Mouse (Mus musculus) c-Kit-negative CD71-positive TER-119-positive erythroid progenitor cells, embryonic 14.5 days (primary cell): ENCODE results near the gene Krt80.

ENCODE experiments used
- DNase-seq: peaks from one replicate; pipeline ENCODE4 v3.0.0-alpha.2; 2013; ENCODE audit warnings: low read depth, low spot score

Krt80 gene

DNA sequence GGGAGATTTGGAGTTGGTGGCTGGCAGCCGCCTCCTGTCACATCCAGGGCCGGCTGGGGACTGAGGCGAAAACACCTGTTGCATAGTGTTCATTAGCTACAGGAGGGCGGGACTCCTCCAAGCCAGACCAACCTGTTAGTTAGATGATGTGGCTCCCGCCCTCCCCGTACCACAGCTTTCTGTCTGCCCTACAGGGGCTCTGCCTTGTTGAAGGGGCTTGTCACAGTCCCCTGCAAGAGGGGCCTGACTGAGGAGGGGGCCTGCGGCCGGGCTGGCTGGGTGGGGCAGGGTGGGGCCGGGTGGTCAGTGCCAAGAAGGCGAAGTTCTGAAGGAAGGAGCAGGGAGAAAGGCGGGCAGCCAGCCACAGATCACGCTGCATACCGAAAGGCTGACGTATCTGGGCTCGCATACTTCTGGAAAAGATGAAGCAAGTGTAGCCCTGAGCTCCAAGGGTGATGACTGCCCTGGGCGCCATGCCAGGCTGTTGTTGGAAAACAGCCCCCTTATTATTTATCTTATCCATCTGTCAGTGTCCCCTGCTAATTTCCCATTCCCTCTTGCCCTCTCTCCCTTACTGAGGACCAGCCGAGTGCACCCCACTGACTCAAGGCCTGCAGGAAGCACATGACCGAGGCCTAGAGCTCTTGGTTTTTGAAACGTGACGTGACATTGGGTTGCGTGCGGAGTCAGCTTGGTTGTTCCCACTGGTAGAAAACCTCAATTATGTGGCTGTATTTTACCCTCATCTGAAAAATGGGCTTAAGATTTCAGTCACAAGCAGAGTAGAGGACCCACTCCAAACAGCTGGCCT lies at the start of gene Krt80:
Krt80 (minus strand) TSS at position 62 of the 811 bp plus-strand sequence.
- no peak for DNase-seq

GRCm38 (mm10) chr15:101418950-101419349 lies 49.0 kb upstream of the Krt80 start:
- DNase-seq, result no peak

GRCm38 (mm10) chr15:101414807-101415565 lies 45.0 kb upstream of the Krt80 start:
- no peak for DNase-seq

GRCm38 (mm10) chr15:101413916-101414635 lies 44.1 kb upstream of the Krt80 start:
- DNase-seq, result no peak

DNA sequence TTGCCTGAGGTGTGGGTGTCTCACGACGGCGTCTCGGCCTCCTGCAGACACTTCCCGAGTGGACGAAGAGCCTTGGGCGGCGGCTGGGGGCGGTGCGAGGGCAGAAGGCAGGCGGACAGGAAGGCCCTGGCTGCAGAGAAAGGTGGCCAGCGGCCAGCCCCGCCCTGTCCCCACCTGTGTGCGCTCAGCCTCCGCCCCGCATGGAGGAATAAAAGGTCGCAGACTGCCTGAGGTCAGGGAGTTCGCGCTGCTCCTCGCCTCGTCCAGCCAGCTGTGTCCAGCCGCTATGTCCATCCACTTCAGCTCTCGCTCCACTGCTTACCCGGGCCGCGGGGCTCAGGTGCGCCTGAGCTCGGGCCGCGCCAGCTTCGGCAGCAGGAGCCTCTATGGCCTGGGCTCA lies 42.2 kb upstream of the Krt80 start:
- DNase-seq, result no peak

- no peak for DNase-seq
These were observed 40.8 kb upstream of the Krt80 start, which contains the start of gene Krt7 for GRCm38 (mm10) chr15:101410775-101411174. Gene Krt7, plus strand, starts transcription at chr15:101411043.

- DNase-seq, result no peak
These were observed 28.3 kb upstream of the Krt80 start for GRCm38 (mm10) chr15:101398269-101398668.

- no peak for DNase-seq
These were observed 27.7 kb upstream of the Krt80 start for GRCm38 (mm10) chr15:101397683-101398082.

DNA sequence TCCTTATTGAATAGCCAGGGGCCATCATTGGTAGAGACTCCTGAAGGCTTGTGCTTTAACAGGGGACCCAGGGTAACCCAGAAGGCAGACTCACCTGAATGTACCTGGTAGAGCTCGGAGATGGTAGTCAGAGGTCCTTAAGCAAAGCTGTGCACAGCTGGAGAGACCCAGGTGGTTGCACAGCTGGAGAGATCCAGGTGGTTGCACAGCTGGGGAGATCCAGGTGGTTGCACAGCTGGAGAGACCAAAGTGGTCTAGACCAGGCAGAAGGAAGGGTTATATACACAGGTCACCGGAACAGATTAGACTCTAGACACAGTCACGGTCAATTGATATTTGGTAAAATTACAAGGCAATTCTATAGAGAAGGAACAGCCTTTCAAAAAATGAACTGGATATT lies 27.0 kb upstream of the Krt80 start:
- no peak for DNase-seq

DNA sequence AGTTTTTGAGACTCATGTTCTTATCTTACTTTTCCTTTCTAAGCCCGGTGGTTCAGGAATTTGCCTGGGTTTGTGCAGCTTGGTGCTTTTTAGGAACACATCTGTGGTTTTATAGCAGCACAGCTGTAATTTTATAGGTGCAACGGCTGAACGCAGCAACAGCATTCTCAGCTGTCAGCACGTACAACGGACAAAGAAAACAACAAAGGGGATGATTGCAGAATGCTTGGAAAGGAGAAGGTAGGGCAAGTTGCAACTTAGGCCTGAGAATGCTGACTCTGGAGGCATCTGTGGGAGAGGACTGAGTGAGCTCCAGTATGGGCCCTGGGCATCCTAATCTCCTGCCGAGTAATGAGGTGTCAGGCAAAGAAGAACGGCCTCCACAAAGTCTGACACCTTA lies 26.5 kb upstream of the Krt80 start:
- DNase-seq, result no peak

GRCm38 (mm10) chr15:101394908-101395307 lies 24.9 kb upstream of the Krt80 start:
- DNase-seq, result no peak

DNA sequence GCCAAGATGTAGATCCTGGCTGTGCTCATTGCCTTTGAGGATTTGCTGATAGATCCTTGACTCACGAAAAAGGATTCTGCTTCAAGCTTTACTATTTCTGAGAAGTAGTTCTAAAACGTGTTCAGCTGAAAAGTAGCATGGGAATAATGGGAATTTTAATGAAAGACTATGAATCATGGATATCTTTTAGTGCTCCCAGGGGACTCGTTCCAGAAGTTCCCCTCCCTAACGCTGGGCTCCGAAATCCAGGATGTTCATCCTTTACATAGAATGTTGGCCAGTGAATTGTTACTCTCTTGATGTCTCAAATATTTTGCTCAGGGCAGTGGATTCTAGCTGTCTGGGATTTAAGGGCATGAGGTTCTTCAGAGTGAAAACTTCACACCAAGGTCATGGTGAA lies 22.3 kb upstream of the Krt80 start:
- no peak for DNase-seq

GRCm38 (mm10) chr15:101390203-101390602 lies 20.2 kb upstream of the Krt80 start:
- no peak for DNase-seq

DNA sequence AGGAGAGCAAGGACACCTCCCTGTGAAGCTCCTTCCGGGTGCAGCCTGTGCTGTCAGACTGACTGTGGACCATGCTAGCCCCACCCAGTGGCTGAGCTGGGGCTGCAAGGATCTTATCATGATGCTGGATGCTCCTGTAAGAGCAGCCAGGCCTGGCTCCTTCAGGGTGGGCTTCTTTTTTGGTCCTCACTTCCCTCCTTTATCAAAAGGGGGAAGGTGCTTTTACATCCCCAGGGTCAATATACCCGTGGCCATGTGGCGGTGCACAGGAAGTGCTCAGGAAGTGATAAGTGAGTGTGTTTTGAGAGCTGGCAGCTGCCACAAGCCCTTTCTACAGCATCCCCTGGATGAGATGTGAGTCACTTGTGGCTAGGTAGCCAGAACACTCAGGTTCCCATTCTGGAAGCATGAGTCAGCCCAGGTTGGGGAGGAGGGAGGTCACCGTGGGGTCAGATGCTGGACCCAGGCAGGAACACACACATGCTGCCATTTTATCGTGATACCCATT lies 18.1 kb upstream of the Krt80 start:
- DNase-seq, result no peak

DNA sequence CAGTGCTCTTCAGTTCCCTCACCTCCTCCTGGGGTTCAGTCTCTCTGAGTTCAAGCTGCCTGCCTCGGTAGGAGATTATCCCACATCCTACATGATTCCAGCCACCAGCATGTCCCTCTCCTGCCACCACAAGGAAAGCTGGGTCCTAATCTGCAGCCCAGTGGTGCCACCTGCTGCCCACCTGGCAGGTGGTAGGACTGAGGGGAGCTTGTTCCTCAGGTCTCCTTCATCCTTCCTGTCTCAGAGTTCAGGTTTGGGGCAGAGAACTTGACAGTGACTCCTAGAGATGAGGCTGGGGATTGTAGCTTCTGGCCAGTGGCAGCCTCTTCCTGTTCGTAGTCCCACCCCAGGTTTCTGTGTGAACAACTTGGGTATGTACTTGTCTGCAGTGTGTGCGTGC lies 17.2 kb upstream of the Krt80 start:
- no peak for DNase-seq

GRCm38 (mm10) chr15:101385064-101385463 lies 15.1 kb upstream of the Krt80 start:
- DNase-seq, result no peak

GRCm38 (mm10) chr15:101384610-101385009 lies 14.6 kb upstream of the Krt80 start:
- no peak for DNase-seq

GRCm38 (mm10) chr15:101382811-101383210 lies 12.8 kb upstream of the Krt80 start:
- DNase-seq, result no peak

- no peak for DNase-seq
These were observed 11.8 kb upstream of the Krt80 start for GRCm38 (mm10) chr15:101381758-101382157.

DNA sequence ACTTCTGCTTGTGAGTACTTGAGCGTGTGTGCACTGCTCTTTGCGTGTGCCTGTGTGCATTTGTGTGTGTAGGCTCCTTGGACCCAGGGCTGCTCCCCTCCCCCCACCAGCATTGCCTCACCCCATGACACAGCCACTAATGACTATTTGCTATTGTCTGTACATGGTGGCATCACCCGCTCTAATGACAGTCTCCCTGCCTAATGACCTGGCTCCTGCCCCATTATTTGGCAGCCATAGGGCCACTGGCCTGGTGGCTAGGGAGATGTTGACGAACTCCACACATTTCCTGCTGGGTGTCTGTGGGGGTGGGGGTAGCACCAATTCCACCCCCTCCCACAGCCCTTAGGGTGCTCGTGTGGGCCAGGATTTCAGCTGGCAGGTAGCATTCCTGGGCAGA lies 8.7 kb upstream of the Krt80 start:
- DNase-seq, result no peak

DNA sequence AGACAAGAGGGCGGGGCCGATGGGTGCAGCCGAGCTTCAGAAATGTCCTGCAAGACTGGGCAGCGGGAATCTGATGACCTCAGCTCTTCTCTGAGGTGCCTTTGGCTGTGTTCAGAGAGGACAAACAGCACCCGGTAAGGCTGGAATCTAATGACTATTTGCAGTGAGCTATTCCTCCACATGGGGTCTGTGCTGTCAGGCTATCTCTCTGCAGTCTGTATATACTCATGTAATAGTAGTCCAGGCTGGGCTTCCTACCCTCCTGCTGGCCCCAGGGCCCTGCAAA lies 6.8 kb upstream of the Krt80 start:
- no peak for DNase-seq
